Mouse (Mus musculus): ENCODE measurements around the gene Tmem176a. TPM values are rescaled to one million over a fixed set of nuclear protein-coding genes. Genes with fewer than 3 reads are reported as not detected.

Gene Tmem176a
- total and polyA plus RNA-seq, 3 experiments = 3.9 to 18.5 TPM; not detected in 1

DNA sequence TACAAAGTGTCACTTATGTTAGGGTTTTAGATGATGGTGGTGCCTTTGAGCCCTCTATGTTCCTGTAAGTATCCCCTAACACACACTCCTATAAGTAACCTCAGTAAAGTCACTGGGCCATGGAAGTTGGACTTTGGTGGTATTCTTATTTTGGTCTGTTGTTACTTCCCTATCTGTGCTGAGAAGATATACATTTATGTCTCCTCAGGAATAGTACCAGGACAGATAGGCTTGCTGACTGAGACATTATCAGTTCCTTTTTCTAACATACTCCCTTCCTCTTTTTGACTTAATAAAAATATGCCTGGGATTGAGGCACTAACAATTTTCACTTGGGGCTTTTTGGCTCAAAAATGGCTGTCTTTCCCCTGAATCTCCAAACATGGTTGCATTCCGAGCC is 8.3 kb upstream of the Tmem176a start (continued):
- peak; percentile 82; the same call in 1 of the 2 replicates for TF ChIP-seq MEF2A (IDR thresholded peaks at IDR 0.05; ENCODE audit: extremely low read depth, insufficient replicate concordance, low read depth, low read length, poor library complexity, severe bottlenecking)
- no peak for TF ChIP-seq NELFE (IDR thresholded peaks at IDR 0.05; ENCODE audit: low read depth, low read length)
- TF ChIP-seq EP300 (IDR thresholded peaks at IDR 0.05; ENCODE audit: low read depth in 1 of 2, low read length in 2 of 2) = peak; percentile 96 to 99
- TF ChIP-seq USF1 (IDR thresholded peaks at IDR 0.05; ENCODE audit: low read depth, low read length) = no peak
- TF ChIP-seq MAZ (IDR thresholded peaks at IDR 0.05; ENCODE audit: low read depth, low read length) = no peak
- TF ChIP-seq MAFK (IDR thresholded peaks at IDR 0.05; ENCODE audit: borderline replicate concordance, low read depth, low read length) = peak; percentile 61; the same call in 1 of the 2 replicates
- TF ChIP-seq MXI1 (IDR thresholded peaks at IDR 0.05; ENCODE audit: low read depth, low read length) = no peak
- no peak for TF ChIP-seq ELF1 (IDR thresholded peaks at IDR 0.05; ENCODE audit: low read depth, low read length)

DNA sequence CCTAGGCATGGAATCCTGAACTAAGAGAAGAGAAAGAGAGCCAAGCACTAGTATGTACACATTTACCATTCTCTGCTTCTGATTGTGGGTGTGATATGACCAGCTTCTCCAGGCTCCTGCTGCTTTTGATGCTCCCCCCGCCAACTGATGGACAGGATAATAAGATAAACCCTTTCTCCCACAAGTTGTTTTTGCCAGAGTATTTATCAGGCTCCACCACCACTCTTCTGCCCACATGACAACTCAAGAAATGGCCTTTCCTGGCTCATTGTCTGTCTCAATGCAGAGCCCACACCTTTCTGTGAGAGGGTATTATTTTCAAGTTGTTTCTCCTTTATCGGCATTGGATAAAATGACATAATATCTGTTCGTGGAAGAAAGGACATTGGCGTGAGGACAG is 7.2 kb upstream of the Tmem176a start:
- no peaks in the 10 kb centered on the region for H3K27me3 ChIP-seq (ENCODE audit: control insufficient read depth in 1 of 2, insufficient read depth in 2 of 2, low read length in 2 of 2)
- no peak overlapping the region for H3K9ac ChIP-seq (ENCODE audit: control insufficient read depth, low read depth, low read length, poor library complexity, severe bottlenecking)
- H3K79me2 ChIP-seq (ENCODE audit: control insufficient read depth, insufficient read depth, low read length, poor library complexity) = no peaks in the 10 kb centered on the region
- peak; percentile 48 for DNase-seq (ENCODE audit: low read depth, low spot score)
- no peak for TF ChIP-seq USF2 (IDR thresholded peaks at IDR 0.05; ENCODE audit: borderline replicate concordance in 1 of 2, insufficient read depth in 1 of 2, low read depth in 1 of 2, low read length in 2 of 2)
- TF ChIP-seq MYC (IDR thresholded peaks at IDR 0.05; ENCODE audit: low read depth, low read length) = no peak
- no peak for TF ChIP-seq SMC3 (IDR thresholded peaks at IDR 0.05; ENCODE audit: low read depth, low read length)
- no peak for TF ChIP-seq MAFK (IDR thresholded peaks at IDR 0.05; ENCODE audit: borderline replicate concordance, low read depth, low read length)
- TF ChIP-seq ZKSCAN1 (IDR thresholded peaks at IDR 0.05; ENCODE audit: low read depth, low read length) = no peak
- peak; percentile 40; the same call in 1 of the 2 replicates for TF ChIP-seq SIN3A (IDR thresholded peaks at IDR 0.05; ENCODE audit: low read length)
- no peak for TF ChIP-seq NRF1 (IDR thresholded peaks at IDR 0.05; ENCODE audit: insufficient read depth, low read depth, low read length, poor library complexity, severe bottlenecking)
- TF ChIP-seq CTCF (IDR thresholded peaks at IDR 0.05 in 2 of 3, conservative IDR thresholded peaks at IDR 0.05 in 1 of 3; ENCODE audit: control insufficient read depth in 1 of 3, insufficient read depth in 1 of 3, low read depth in 2 of 3, low read length in 3 of 3, poor library complexity in 1 of 3, severe bottlenecking in 1 of 3) = no peak
- no peak for TF ChIP-seq POLR2A (IDR thresholded peaks at IDR 0.05; ENCODE audit: control insufficient read depth in 1 of 2, insufficient read depth in 1 of 2, low read depth in 1 of 2, low read length in 2 of 2, poor library complexity in 1 of 2)
- peak; percentile 41; the same call in 1 of the 2 replicates for TF ChIP-seq RCOR1 (IDR thresholded peaks at IDR 0.05; ENCODE audit: low read depth, low read length)
- peak; percentile 82 for TF ChIP-seq TCF12 (IDR thresholded peaks at IDR 0.05; ENCODE audit: low read depth, low read length)
- TF ChIP-seq ZNF384 (IDR thresholded peaks at IDR 0.05; ENCODE audit: low read depth, low read length) = no peak
- TF ChIP-seq POLR2AphosphoS5 (IDR thresholded peaks at IDR 0.05; ENCODE audit: borderline replicate concordance, low read depth, low read length) = no peak
- TF ChIP-seq RAD21 (IDR thresholded peaks at IDR 0.05; ENCODE audit: low read depth, low read length) = no peak
- no peak for TF ChIP-seq NELFE (IDR thresholded peaks at IDR 0.05; ENCODE audit: low read depth, low read length)
- TF ChIP-seq CHD2 (IDR thresholded peaks at IDR 0.05; ENCODE audit: low read length) = no peak
- TF ChIP-seq HCFC1 (IDR thresholded peaks at IDR 0.05; ENCODE audit: low read depth, low read length) = no peak
- TF ChIP-seq CHD1 (IDR thresholded peaks at IDR 0.05; ENCODE audit: low read depth, low read length) = no peak
- TF ChIP-seq EP300 (IDR thresholded peaks at IDR 0.05; ENCODE audit: low read depth in 1 of 2, low read length in 2 of 2) = peak; percentile 79 to 85
- TF ChIP-seq GATA1 (IDR thresholded peaks at IDR 0.05; ENCODE audit: low read depth, low read length) = peak; percentile 85
- TF ChIP-seq JUND (IDR thresholded peaks at IDR 0.05; ENCODE audit: low read depth, low read length) = no peak
- TF ChIP-seq ELF1 (IDR thresholded peaks at IDR 0.05; ENCODE audit: low read depth, low read length) = no peak
- TF ChIP-seq POLR2AphosphoS2 (IDR thresholded peaks at IDR 0.05; ENCODE audit: low read length) = no peak
- TF ChIP-seq MYB (IDR thresholded peaks at IDR 0.05; ENCODE audit: low read depth, low read length) = no peak
- TF ChIP-seq GABPA (IDR thresholded peaks at IDR 0.05; ENCODE audit: low read depth, low read length) = no peak
- TF ChIP-seq KAT2A (conservative IDR thresholded peaks at IDR 0.05; ENCODE audit: low read depth, low read length) = no peak
- TF ChIP-seq USF1 (IDR thresholded peaks at IDR 0.05; ENCODE audit: low read depth, low read length) = peak; percentile 69; the same call in 1 of the 2 replicates
- TF ChIP-seq MAZ (IDR thresholded peaks at IDR 0.05; ENCODE audit: low read depth, low read length) = 0 out of 2 replicates have a peak, but pooled peaks have one; percentile 32
- TF ChIP-seq ETS1 (IDR thresholded peaks at IDR 0.05; ENCODE audit: low read depth, low read length) = peak; percentile 73
- TF ChIP-seq BHLHE40 (IDR thresholded peaks at IDR 0.05; ENCODE audit: borderline replicate concordance, low read depth, low read length) = no peak
- no peak for TF ChIP-seq MXI1 (IDR thresholded peaks at IDR 0.05; ENCODE audit: low read depth, low read length)
- TF ChIP-seq TBP (IDR thresholded peaks at IDR 0.05; ENCODE audit: low read depth, low read length) = no peak
- TF ChIP-seq ZMIZ1 (IDR thresholded peaks at IDR 0.05; ENCODE audit: low read depth, low read length) = no peak
- peaks cover 12 to 42% of the 10 kb centered on the region in 2 experiments for H3K4me1 ChIP-seq (ENCODE audit: control insufficient read depth in 1 of 2, insufficient read depth in 2 of 2, low read length in 2 of 2)
- peak overlapping the region; percentile 83 for H3K27ac ChIP-seq (ENCODE audit: control insufficient read depth, low read depth, low read length)
- peaks cover 0 to 44% of the 10 kb centered on the region in 2 experiments; a peak in 2 of 4 replicates for H3K36me3 ChIP-seq (ENCODE audit: control insufficient read depth in 1 of 2, insufficient read depth in 2 of 2, low read length in 2 of 2)
- H3K4me3 ChIP-seq (ENCODE audit: control insufficient read depth in 1 of 2, insufficient read depth in 1 of 2, low read depth in 2 of 2, low read length in 2 of 2) = no peak overlapping the region
- H3K9me3 ChIP-seq (replicated peaks; ENCODE audit: insufficient read depth, low read length) = no peaks in the 10 kb centered on the region

Measured in MEL (cell line).